Mouse (Mus musculus) erythroblast, embryonic 14.5 days (primary cell): Measurements from ENCODE around the gene Insyn1.

Experiments used
- GATA1 ChIP-seq: IDR thresholded peaks from 2 replicates; pipeline ENCODE4 v1.6.1; 2012; ENCODE audit warnings: low read length, inconsistent platforms, mixed read lengths
- TAL1 ChIP-seq: IDR thresholded peaks from 3 replicates; pipeline ENCODE4 v1.6.1; 2012; ENCODE audit warnings: low read length, inconsistent platforms, mixed read lengths

GRCm38 (mm10) chr9:58545428-58545827 is 57.0 kb downstream of the Insyn1 start:
- no peak for TF ChIP-seq TAL1
- TF ChIP-seq GATA1: no peak
